Mouse (Mus musculus): ENCODE results near the gene Samd10. TPM values are rescaled to one million over a fixed set of nuclear protein-coding genes. Genes with fewer than 3 reads are reported as not detected.

Gene Samd10
- total RNA-seq, 2 experiments from 2014 or later: 4.5 to 6.2 TPM

GRCm38 (mm10) chr2:181593042-181593421 lies 6.0 kb downstream of the Samd10 start:
- ATAC-seq (replicated peaks; ENCODE audit: poor library complexity, severe bottlenecking): peak; percentile 29

DNA sequence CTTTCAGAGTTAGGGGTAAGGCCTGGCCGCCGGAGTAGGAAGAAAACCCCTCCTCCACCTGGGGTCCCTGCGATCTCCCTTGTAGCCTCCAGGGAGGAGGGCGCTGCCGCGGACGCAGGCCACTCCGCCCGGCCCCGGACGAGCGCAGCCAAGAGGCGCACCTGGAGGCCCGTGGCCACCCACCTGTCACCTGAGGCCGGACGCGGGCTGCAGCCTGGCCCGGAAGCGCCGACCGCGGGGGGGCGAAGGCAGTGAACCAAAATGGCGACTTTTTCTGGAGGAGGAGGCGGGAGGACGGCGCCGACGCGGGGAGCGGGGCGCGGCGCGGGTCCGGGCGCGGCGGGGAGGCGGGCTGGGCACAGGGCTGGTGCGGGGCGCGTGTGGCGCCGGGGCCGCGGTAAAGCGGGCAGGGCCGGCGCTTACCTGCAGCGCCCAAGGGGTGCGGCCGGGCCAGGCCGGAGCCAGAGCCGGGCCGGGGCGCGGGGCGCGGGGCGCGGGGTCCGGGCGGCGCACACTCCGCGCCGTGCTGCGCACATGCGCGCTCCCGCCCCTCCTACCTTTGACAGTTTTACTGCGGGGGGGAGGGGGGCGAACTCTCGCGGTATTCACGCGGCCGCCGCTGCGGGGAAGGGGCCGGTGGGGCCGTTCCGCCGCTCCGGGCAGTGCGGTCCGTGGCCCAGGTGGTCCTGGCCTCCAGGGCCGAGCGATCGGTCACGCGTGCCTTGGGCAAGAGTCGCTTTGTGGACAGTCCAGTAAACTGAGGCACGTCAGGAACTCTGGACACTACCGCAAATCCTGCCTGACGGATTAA lies 6.6 kb downstream of the Samd10 start, which contains the start of gene Zfp512b:
Gene Zfp512b, minus strand, starts transcription at position 573 of the 811 bp plus-strand sequence.
- peak; percentile 42 for ATAC-seq (replicated peaks; ENCODE audit: poor library complexity, severe bottlenecking)

- no peak for ATAC-seq (replicated peaks; ENCODE audit: poor library complexity, severe bottlenecking)
These were observed 7.4 kb downstream of the Samd10 start, which contains the start of gene Prpf6 for GRCm38 (mm10) chr2:181591528-181592085. Prpf6 (plus strand) TSS chr2:181591868.

- ATAC-seq (replicated peaks; ENCODE audit: poor library complexity, severe bottlenecking): no peak
These were observed 8.5 kb downstream of the Samd10 start for GRCm38 (mm10) chr2:181590471-181590870.

DNA sequence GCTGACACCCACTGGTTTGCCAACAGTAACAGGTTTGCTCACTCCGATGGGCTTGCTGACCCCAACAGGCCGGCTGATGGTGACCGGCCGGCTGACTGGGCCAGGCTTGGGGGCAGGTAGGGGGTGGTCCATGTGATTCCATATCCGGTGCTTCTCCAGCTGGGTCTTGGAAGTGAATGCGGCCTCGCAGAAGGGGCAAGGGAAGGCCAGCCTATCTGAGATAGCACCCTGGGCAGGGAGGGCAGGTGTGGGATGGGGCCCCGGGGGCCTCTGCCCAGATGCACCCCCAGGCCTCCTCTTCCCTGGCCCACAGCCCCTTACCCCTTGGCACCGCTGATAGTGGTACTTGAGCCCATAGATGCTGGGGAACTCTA lies 9.3 kb downstream of the Samd10 start:
- ATAC-seq (replicated peaks; ENCODE audit: poor library complexity, severe bottlenecking): no peak

- no peak for ATAC-seq (replicated peaks; ENCODE audit: poor library complexity, severe bottlenecking)
These were observed 9.8 kb downstream of the Samd10 start for GRCm38 (mm10) chr2:181589011-181589731.

DNA sequence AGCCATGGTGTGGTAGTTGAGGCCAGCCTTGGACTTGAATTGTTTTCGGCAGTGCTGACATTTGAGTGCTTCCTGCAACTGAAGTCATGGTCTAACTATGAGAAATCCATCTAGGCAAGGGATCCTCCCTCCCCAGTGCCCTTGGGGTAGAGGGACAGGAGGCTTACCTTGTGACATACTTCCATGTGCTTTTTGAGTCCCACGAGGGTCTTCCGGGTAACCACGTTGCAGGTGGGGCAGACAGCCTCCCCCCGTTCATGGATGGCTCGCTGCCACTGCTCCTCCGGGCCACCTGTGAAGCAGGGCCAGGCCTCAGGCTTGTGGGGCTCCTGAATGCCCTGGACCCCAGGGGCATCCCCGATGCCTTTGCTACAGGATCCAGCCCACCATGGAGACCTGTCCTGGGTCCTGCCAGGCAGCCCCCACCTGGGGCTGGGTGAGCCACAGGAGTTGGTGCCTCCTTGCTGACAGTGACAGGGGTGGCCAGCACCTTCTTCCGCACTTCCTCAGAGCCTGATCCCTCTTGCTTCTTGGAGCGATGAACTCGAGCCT lies 10.7 kb downstream of the Samd10 start:
- no peak for ATAC-seq (replicated peaks; ENCODE audit: poor library complexity, severe bottlenecking)

GRCm38 (mm10) chr2:181587796-181588195 lies 11.2 kb downstream of the Samd10 start:
- ATAC-seq (replicated peaks; ENCODE audit: poor library complexity, severe bottlenecking): no peak

DNA sequence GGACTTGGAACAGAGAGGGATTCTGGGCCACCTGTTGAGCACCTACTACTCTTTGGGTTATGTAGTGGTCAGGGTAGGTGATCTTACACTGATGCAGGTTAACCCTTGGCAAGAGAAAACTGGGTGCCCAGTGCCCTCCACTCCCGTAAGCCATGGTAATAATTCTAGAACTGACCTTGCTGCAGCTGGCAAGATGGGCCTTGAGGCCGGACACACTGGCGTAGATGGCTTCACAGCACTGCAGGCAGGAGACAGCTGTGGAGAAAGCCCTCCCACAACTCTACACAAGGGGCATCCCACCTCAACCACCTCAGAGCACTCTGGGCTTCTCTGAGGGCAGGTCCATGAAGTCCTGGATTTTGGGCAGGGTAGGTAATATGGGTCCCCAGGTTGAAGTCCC lies 12.9 kb downstream of the Samd10 start:
- ATAC-seq (replicated peaks; ENCODE audit: poor library complexity, severe bottlenecking): no peak

GRCm38 (mm10) chr2:181585506-181585905 lies 13.5 kb downstream of the Samd10 start:
- ATAC-seq (replicated peaks; ENCODE audit: poor library complexity, severe bottlenecking): no peak

GRCm38 (mm10) chr2:181584411-181584942 lies 14.5 kb downstream of the Samd10 start, which contains the start of gene Uckl1:
Uckl1 (minus strand) TSS chr2:181584892.
- ATAC-seq (replicated peaks; ENCODE audit: poor library complexity, severe bottlenecking): no peak

- no peak for ATAC-seq (replicated peaks; ENCODE audit: poor library complexity, severe bottlenecking)
These were observed 15.4 kb downstream of the Samd10 start for GRCm38 (mm10) chr2:181583460-181584257.

- no peak for ATAC-seq (replicated peaks; ENCODE audit: poor library complexity, severe bottlenecking)
These were observed 16.1 kb downstream of the Samd10 start for GRCm38 (mm10) chr2:181582939-181583338.

DNA sequence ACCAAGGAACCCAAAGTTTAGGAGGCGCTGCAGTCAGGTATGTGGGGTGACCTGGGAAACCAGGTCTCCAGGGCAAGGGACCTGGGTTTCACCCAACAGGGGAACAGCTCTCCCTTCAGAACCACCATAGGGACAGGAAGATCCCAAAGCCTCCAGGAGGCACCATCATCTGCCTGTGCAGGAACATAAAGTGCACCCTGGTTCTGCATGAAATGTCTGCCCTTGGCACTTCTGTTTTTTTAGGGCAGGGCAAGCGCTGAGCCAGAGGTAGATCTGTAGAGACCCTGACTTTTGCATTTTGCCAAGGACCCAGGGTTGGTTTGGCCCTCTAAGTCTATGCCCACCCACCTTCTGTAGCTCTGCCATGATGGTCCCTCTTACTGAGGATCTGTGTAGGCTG lies 16.7 kb downstream of the Samd10 start:
- ATAC-seq (replicated peaks; ENCODE audit: poor library complexity, severe bottlenecking): no peak

- peak; percentile 73 for ATAC-seq (replicated peaks; ENCODE audit: poor library complexity, severe bottlenecking)
These were observed 17.5 kb downstream of the Samd10 start for GRCm38 (mm10) chr2:181581402-181582120.

DNA sequence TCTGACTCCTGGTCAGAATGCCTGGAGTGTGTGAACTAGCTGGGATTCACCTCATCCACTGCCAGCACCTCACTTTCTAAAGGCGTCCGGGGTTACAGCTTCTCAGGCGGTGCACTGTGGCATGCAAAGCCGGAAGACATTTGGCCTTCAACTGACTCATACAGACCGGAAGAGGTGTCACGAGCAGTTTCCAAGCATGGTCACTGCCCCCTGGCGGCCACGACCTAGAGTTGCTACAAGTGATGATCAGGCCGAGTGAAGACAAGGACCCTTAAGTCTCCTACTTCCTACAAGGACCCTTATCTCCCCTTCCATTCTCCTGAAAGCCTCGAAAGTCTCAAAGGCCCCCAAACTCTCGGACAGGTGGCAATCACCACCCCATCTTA lies 18.0 kb downstream of the Samd10 start:
- peak; percentile 85 for ATAC-seq (replicated peaks; ENCODE audit: poor library complexity, severe bottlenecking)

GRCm38 (mm10) chr2:181580131-181580772 lies 18.8 kb downstream of the Samd10 start:
- ATAC-seq (replicated peaks; ENCODE audit: poor library complexity, severe bottlenecking): no peak

DNA sequence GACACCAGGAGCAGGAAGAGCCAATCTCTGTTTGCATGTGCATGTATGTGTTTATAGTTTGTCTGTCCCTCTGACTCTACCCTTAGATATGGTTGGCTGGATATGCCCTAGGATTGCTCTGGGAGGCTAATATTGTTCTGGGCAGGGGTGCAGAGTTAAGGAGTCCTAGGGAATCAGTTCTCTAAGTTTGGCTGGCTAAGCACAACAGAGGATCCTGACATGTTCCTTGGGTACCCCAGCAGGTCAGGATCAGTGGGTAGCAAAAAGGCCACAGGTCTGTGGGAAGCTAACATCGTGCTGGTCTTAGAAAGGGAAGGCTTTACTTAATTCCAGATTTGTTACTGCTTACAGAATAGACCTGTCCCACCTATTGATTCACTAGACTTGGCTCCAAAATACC lies 19.3 kb downstream of the Samd10 start:
- ATAC-seq (replicated peaks; ENCODE audit: poor library complexity, severe bottlenecking): no peak

All from granulocyte monocyte progenitor cell, adult 5-6 weeks (primary cell).